Mouse (Mus musculus) gastrocnemius, postnatal 25 days (tissue): Measurements from ENCODE around the gene Prune2. TPM values are rescaled to one million over a fixed set of nuclear protein-coding genes. Genes with fewer than 3 reads are reported as not detected.
A peak's percentile ranks its signal among the peaks of the same experiment; 100 is the strongest.

Experiments used
- DNase-seq: peaks from one replicate; pipeline ENCODE4 v3.0.0; 2022
- total RNA-seq, 2 experiments: library from RNA; stranded (reverse); gene quantifications; 1 replicate in 1 of 2; 2 replicates in 1 of 2; pipeline ENCODE4 v1.2.3; 2021

Prune2 gene
- total RNA-seq, 2 experiments from 2014 or later: 3.5 to 4.5 TPM

DNA sequence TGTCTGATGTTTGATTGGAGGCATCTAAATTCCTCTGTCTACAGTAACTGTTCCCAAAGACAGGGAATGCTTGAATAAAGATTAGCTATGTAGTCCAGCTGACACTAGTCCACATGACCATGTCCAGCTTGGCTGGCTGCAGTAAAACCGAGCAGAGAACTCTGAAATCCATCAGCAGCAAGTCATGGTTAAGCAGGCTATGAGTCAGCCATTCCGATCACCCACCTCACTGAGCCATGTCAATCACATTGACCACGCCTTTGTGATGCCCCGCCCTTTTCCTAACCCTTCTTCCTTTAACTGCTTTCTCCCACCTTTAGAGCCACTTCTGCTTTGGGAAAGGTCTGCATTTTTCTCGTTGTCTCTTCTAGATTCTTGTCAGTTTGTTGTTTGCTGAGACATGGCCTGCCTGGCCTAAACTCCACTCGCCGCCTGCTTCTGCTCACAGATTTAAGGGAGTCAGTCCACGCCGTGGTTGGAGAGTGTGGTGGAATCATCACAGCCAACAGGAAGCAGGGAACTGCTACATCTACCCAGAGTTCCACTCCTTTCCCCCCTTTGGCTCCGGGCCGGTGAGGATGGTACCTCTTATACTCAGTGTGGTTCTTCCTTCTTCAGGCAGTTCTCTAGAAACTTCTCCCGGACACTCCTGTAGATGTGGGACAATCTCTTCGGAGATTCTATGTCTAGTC lies 307.9 kb downstream of the Prune2 start:
- no peak for DNase-seq

GRCm38 (mm10) chr19:17264481-17265196 lies 308.7 kb downstream of the Prune2 start:
- no peak for DNase-seq

- no peak for DNase-seq
These were observed 312.8 kb downstream of the Prune2 start for GRCm38 (mm10) chr19:17268669-17269068.

DNA sequence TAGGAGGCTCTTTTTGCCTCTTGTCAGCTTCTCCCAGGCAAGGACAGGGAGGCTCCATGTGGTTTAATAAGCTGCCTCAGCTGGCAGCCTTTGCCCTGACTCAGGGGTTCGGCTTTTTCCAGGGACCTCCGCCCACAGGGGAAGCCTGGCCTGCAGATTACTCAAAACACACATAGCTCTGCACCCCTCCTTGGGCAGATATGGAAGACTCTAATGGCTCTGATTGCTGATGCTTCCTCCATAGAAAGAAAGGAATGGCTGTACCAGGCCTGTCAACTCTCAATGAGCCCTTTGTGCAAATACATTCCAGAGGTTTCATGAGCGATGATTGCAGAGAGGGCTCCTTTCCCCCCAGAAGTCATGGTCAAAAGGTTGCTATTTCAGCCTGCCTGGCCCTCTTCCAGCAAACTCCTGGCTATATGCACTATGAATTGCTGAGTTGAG lies 315.3 kb downstream of the Prune2 start:
- peak; percentile 36 for DNase-seq

GRCm38 (mm10) chr19:17272988-17273387 lies 317.1 kb downstream of the Prune2 start:
- no peak for DNase-seq

Other genes starting within 250 kb of the Prune2 start
- 10 to 100 TPM; 15.1 to 19.7 TPM for gene Vps13a, start 175.2 kb upstream of the Prune2 start, total RNA-seq
- not detected for gene Foxb2, start 82.3 kb upstream of the Prune2 start, total RNA-seq